Mouse (Mus musculus) midbrain, embryonic 10.5 days (tissue): ENCODE measurements around the gene Nop2. TPM values are rescaled to one million over a fixed set of nuclear protein-coding genes. Genes with fewer than 3 reads are reported as not detected.
A peak's percentile ranks its signal among the peaks of the same experiment; 100 is the strongest.

Source experiments
- DNase-seq: peaks from one replicate; pipeline ENCODE4 v3.0.0-alpha.2; 2017; ENCODE audit warnings: low spot score
- H3K27ac ChIP-seq: fragments of 300-500 bp; sonication (generic); replicated peaks from 2 replicates; pipeline ENCODE4 v1.5.1; 2016; ENCODE audit warnings: mild to moderate bottlenecking
- H3K27me3 ChIP-seq: fragments of 300-500 bp; sonication (generic); 2 replicates; pipeline ENCODE4 v1.6.1; 2016; ENCODE audit warnings: low read depth, mild to moderate bottlenecking; ENCODE audit not compliant: poor library complexity, severe bottlenecking
- H3K36me3 ChIP-seq: fragments of 300-500 bp; sonication (generic); 2 replicates; pipeline ENCODE4 v1.6.1; 2016; ENCODE audit warnings: mild to moderate bottlenecking, moderate library complexity
- H3K4me1 ChIP-seq: fragments of 300-500 bp; sonication (generic); 2 replicates; pipeline ENCODE4 v1.6.1; 2016
- H3K4me3 ChIP-seq: fragments of 300-500 bp; sonication (generic); 2 replicates; pipeline ENCODE4 v1.5.1; 2016; ENCODE audit warnings: mild to moderate bottlenecking, moderate library complexity
- H3K9me3 ChIP-seq: fragments of 300-500 bp; sonication (generic); replicated peaks from 2 replicates; pipeline ENCODE4 v1.6.1; 2016; ENCODE audit warnings: mild to moderate bottlenecking
- WGBS: fragments of 180-500 bp; shearing (Covaris S2); methylation state at CpG from one replicate; pipeline ENCODE4 v1.1.7; 2016; 5-methylcytosine and 5-hydroxymethylcytosine counted together
- polyA plus RNA-seq: library from polyadenylated mRNA; unstranded; fragments of >200 nt; fragmentation: Nextera tagmentation; extraction: Ambion mirVana; gene quantifications from 2 replicates; pipeline ENCODE4 v1.2.1, GENCODE M21; 2016

Nop2 gene
- polyA plus RNA-seq, 1 experiment from 2014 or later = 86.4 TPM

- Histone ChIP-seq H3K36me3 (peaks cover 65% of the 10 kb centered on the region), H3K27me3 (no peaks in the 10 kb centered on the region), H3K4me1 (peaks cover 59% of the 10 kb centered on the region), H3K4me3 (peak overlapping the region; percentile 18; the same call in 1 of the 2 replicates), H3K27ac (peak overlapping the region; percentile 39), H3K9me3 (no peaks in the 10 kb centered on the region)
- DNase-seq = no peak
- 82% methylated on average over 18 of the region's 18 CpGs for WGBS
These were observed 16.7 kb downstream of the Nop2 start for GRCm38 (mm10) chr6:125148251-125148925.

GRCm38 (mm10) chr6:125148926-125149568, 17.3 kb downstream of the Nop2 start:
- no peaks in the 10 kb centered on the region for H3K27me3 ChIP-seq
- 0 out of 2 replicates have a peak overlapping the region, but pooled peaks have one; percentile 1 for H3K4me3 ChIP-seq
- peaks cover 55% of the 10 kb centered on the region for H3K4me1 ChIP-seq
- DNase-seq = no peak
- no peaks in the 10 kb centered on the region for H3K9me3 ChIP-seq
- H3K36me3 ChIP-seq = peaks cover 65% of the 10 kb centered on the region
- WGBS = 86% methylated on average over 16 of the region's 16 CpGs
- H3K27ac ChIP-seq = peak overlapping the region; percentile 39

GRCm38 (mm10) chr6:125149569-125149950, 17.9 kb downstream of the Nop2 start:
- Histone ChIP-seq H3K27ac (peak overlapping the region; percentile 39; the same call in 1 of the 2 replicates), H3K36me3 (peaks cover 62% of the 10 kb centered on the region), H3K4me3 (0 out of 2 replicates have a peak overlapping the region, but pooled peaks have one; percentile 1), H3K27me3 (no peaks in the 10 kb centered on the region), H3K9me3 (no peaks in the 10 kb centered on the region), H3K4me1 (peaks cover 50% of the 10 kb centered on the region)
- DNase-seq = no peak
- whole genome bisulfite sequencing = 68% methylated on average over 7 of the region's 7 CpGs

- peaks cover 85% of the 10 kb centered on the region for H3K36me3 ChIP-seq
- no peak for DNase-seq
- no peaks in the 10 kb centered on the region for H3K27me3 ChIP-seq
- peaks cover 46% of the 10 kb centered on the region for H3K4me1 ChIP-seq
- 88% methylated on average over 22 of the region's 22 CpGs for WGBS
- H3K27ac ChIP-seq = no peak overlapping the region
- no peaks in the 10 kb centered on the region for H3K9me3 ChIP-seq
- H3K4me3 ChIP-seq = no peak overlapping the region
These were observed 20.7 kb downstream of the Nop2 start for GRCm38 (mm10) chr6:125152212-125153017.

- 85% methylated on average over 5 of the region's 5 CpGs for WGBS
- peaks cover 89% of the 10 kb centered on the region for H3K36me3 ChIP-seq
- peaks cover 46% of the 10 kb centered on the region for H3K4me1 ChIP-seq
- no peaks in the 10 kb centered on the region for H3K9me3 ChIP-seq
- DNase-seq = no peak
- no peak overlapping the region for H3K4me3 ChIP-seq
- no peaks in the 10 kb centered on the region for H3K27me3 ChIP-seq
- H3K27ac ChIP-seq = 0 out of 2 replicates have a peak overlapping the region, but pooled peaks have one; percentile 19
These were observed 21.3 kb downstream of the Nop2 start for GRCm38 (mm10) chr6:125153018-125153389.

GRCm38 (mm10) chr6:125153682-125154081, 22.0 kb downstream of the Nop2 start:
- no peak overlapping the region for H3K4me3 ChIP-seq
- peaks cover 43% of the 10 kb centered on the region for H3K4me1 ChIP-seq

GRCm38 (mm10) chr6:125154550-125154949, 22.8 kb downstream of the Nop2 start:
- no peak for DNase-seq
- H3K36me3 ChIP-seq = peaks cover 88% of the 10 kb centered on the region
- no peaks in the 10 kb centered on the region for H3K9me3 ChIP-seq
- H3K27me3 ChIP-seq = no peaks in the 10 kb centered on the region
- H3K27ac ChIP-seq = 0 out of 2 replicates have a peak overlapping the region, but pooled peaks have one; percentile 7
- H3K4me1 ChIP-seq = peaks cover 39% of the 10 kb centered on the region
- H3K4me3 ChIP-seq = no peak overlapping the region

More at GRCm38 (mm10) chr6:125153682-125154081, 22.0 kb downstream of the Nop2 start:
- 88% methylated on average over 4 of the region's 4 CpGs for whole genome bisulfite sequencing
- H3K9me3 ChIP-seq = no peaks in the 10 kb centered on the region
- H3K27ac ChIP-seq = no peak overlapping the region
- H3K36me3 ChIP-seq = peaks cover 88% of the 10 kb centered on the region
- no peaks in the 10 kb centered on the region for H3K27me3 ChIP-seq
- DNase-seq = no peak

- DNase-seq = no peak
- no peaks in the 10 kb centered on the region for H3K9me3 ChIP-seq
- H3K36me3 ChIP-seq = peaks cover 90% of the 10 kb centered on the region
- H3K27ac ChIP-seq = 0 out of 2 replicates have a peak overlapping the region, but pooled peaks have one; percentile 18
- H3K4me3 ChIP-seq = no peak overlapping the region
- WGBS = 95% methylated on average over 8 of the region's 8 CpGs
- peaks cover 42% of the 10 kb centered on the region for H3K4me1 ChIP-seq
- no peaks in the 10 kb centered on the region for H3K27me3 ChIP-seq
These were observed 23.6 kb downstream of the Nop2 start for GRCm38 (mm10) chr6:125155262-125155661.

- WGBS = 87% methylated on average over 3 of the region's 3 CpGs
- no peak for DNase-seq
- Histone ChIP-seq H3K9me3 (no peaks in the 10 kb centered on the region), H3K36me3 (peaks cover 90% of the 10 kb centered on the region), H3K27ac (peak overlapping the region; percentile 80), H3K27me3 (no peaks in the 10 kb centered on the region), H3K4me3 (peak overlapping the region; percentile 20; the same call in 1 of the 2 replicates), H3K4me1 (peaks cover 54% of the 10 kb centered on the region)
These were observed 24.8 kb downstream of the Nop2 start for GRCm38 (mm10) chr6:125156491-125156890.

- peak overlapping the region; percentile 20; the same call in 1 of the 2 replicates for H3K4me3 ChIP-seq
These were observed 25.4 kb downstream of the Nop2 start for GRCm38 (mm10) chr6:125156903-125157614.

GRCm38 (mm10) chr6:125158944-125159492, 27.3 kb downstream of the Nop2 start:
- H3K27me3 ChIP-seq = no peaks in the 10 kb centered on the region
- no peak overlapping the region for H3K4me3 ChIP-seq
- 92% methylated on average over 15 of the region's 15 CpGs for whole genome bisulfite sequencing
- peaks cover 88% of the 10 kb centered on the region for H3K36me3 ChIP-seq
- no peaks in the 10 kb centered on the region for H3K9me3 ChIP-seq
- DNase-seq = no peak
- peaks cover 73% of the 10 kb centered on the region for H3K4me1 ChIP-seq
- peak overlapping the region; percentile 30; the same call in 1 of the 2 replicates for H3K27ac ChIP-seq

More at GRCm38 (mm10) chr6:125156903-125157614, 25.4 kb downstream of the Nop2 start:
- peaks cover 89% of the 10 kb centered on the region for H3K36me3 ChIP-seq
- peak overlapping the region; percentile 80 for H3K27ac ChIP-seq
- H3K4me1 ChIP-seq = peaks cover 56% of the 10 kb centered on the region
- no peaks in the 10 kb centered on the region for H3K27me3 ChIP-seq
- WGBS = 30% methylated on average over 7 of the region's 7 CpGs
- H3K9me3 ChIP-seq = no peaks in the 10 kb centered on the region
- peak; percentile 80 for DNase-seq
